Mouse (Mus musculus): ENCODE measurements around the gene Ifit1bl1. TPM values are rescaled to one million over a fixed set of nuclear protein-coding genes. Genes with fewer than 3 reads are reported as not detected.

The Ifit1bl1 gene
- polyA plus RNA-seq, 1 experiment from 2014 or later, result 1.3 TPM

Other genes starting within 250 kb of the Ifit1bl1 start
- gene Ch25h, start 126.8 kb downstream of the Ifit1bl1 start, polyA plus RNA-seq (2014; fragmentation: Nextera tagmentation; extraction: Ambion mirVana), result 0.16 and 0.25 TPM in 2 replicates
- 15.2 and 24.8 TPM in 2 replicates for gene Lipa, start 74.5 kb downstream of the Ifit1bl1 start, polyA plus RNA-seq (2014; fragmentation: Nextera tagmentation; extraction: Ambion mirVana)
- 3.1 and 7.9 TPM in 2 replicates for gene Ifit2, start 51.3 kb downstream of the Ifit1bl1 start, polyA plus RNA-seq (2014; fragmentation: Nextera tagmentation; extraction: Ambion mirVana)
- gene Ifit3, start 18.4 kb downstream of the Ifit1bl1 start, polyA plus RNA-seq (2014; fragmentation: Nextera tagmentation; extraction: Ambion mirVana), result 0.15 and 8.8 TPM in 2 replicates
- 1.2 TPM in 1 of 2 replicates, not detected in the other for gene Ifit3b, start 6.0 kb upstream of the Ifit1bl1 start, polyA plus RNA-seq (2014; fragmentation: Nextera tagmentation; extraction: Ambion mirVana)
- 0.30 and 0.55 TPM in 2 replicates for gene Ifit1bl2, start 38.8 kb upstream of the Ifit1bl1 start, polyA plus RNA-seq (2014; fragmentation: Nextera tagmentation; extraction: Ambion mirVana)
- gene Ifit1, start 38.9 kb upstream of the Ifit1bl1 start, polyA plus RNA-seq (2014; fragmentation: Nextera tagmentation; extraction: Ambion mirVana), result 0.16 and 3.5 TPM in 2 replicates
- 0.51 and 4.1 TPM in 2 replicates for gene Slc16a12, start 145.3 kb upstream of the Ifit1bl1 start, polyA plus RNA-seq (2014; fragmentation: Nextera tagmentation; extraction: Ambion mirVana)

Data from midbrain, embryonic 14.5 days (tissue).